Mouse (Mus musculus): ENCODE measurements around the gene Prkcq.

DNA sequence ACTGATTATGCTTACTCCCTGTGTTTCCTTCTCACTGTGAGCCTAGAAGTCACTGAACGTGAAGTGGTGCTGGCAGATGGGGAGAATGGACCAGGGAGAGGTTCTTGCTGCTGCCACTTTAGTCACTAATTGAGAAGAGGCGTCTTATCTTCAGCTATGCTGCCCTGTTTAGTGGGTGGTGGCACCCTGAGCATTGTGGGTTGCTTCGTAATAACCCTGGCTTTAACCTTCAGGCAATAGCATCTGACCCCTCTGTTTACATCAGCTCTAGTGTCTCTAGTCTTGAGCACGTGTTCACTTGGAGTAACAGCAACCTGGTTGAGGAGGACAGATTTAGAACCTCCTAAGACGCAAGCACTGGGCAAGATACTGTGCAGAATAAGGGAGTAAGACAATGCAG lies 44.9 kb downstream of the Prkcq start:
- TF ChIP-seq POLR2A (IDR thresholded peaks at IDR 0.05; ENCODE audit: borderline replicate concordance, extremely low read depth, low read depth, low read length): no peak
- no peak for TF ChIP-seq CTCF (IDR thresholded peaks at IDR 0.05; ENCODE audit: insufficient read depth, low read length)
